Mouse (Mus musculus) c-Kit-negative CD71-positive TER-119-positive erythroid progenitor cells, embryonic 14.5 days (primary cell): ENCODE measurements around the gene Zfp217.
"Not testable (repeated sequence)": the region's sequence is repeated elsewhere in the genome, so short reads cannot be mapped to it uniquely, and the experiment has no call there.

Experiments
- DNase-seq: peaks from one replicate; pipeline ENCODE4 v3.0.0-alpha.2; 2013; ENCODE audit warnings: low read depth, low spot score

The Zfp217 gene

GRCm38 (mm10) chr2:170147661-170148153, at the start of gene Zfp217:
Gene Zfp217 (minus strand): TSS chr2:170148103.
- DNase-seq: no peak

- no peak for DNase-seq
Observed at GRCm38 (mm10) chr2:170195542-170196089, 47.7 kb upstream of the Zfp217 start.

GRCm38 (mm10) chr2:170194845-170195244, 46.9 kb upstream of the Zfp217 start:
- no peak for DNase-seq

- DNase-seq: no peak
Observed at GRCm38 (mm10) chr2:170193850-170194249, 45.9 kb upstream of the Zfp217 start.

GRCm38 (mm10) chr2:170193211-170193610, 45.3 kb upstream of the Zfp217 start:
- DNase-seq: no peak

- no peak for DNase-seq
Observed at GRCm38 (mm10) chr2:170192731-170193149, 44.8 kb upstream of the Zfp217 start.

- no peak for DNase-seq
Observed at GRCm38 (mm10) chr2:170188721-170189120, 40.8 kb upstream of the Zfp217 start.

- no peak for DNase-seq
Observed at GRCm38 (mm10) chr2:170185137-170185837, 37.4 kb upstream of the Zfp217 start.

- no peak for DNase-seq
Observed at GRCm38 (mm10) chr2:170184175-170184983, 36.5 kb upstream of the Zfp217 start.

- DNase-seq: no peak
Observed at GRCm38 (mm10) chr2:170183851-170184174, 35.9 kb upstream of the Zfp217 start.

- no peak for DNase-seq
Observed at GRCm38 (mm10) chr2:170181862-170182261, 34.0 kb upstream of the Zfp217 start.

- DNase-seq: not testable (repeated sequence)
Observed at GRCm38 (mm10) chr2:170180769-170181168, 32.9 kb upstream of the Zfp217 start.

GRCm38 (mm10) chr2:170179317-170179716, 31.4 kb upstream of the Zfp217 start:
- no peak for DNase-seq

GRCm38 (mm10) chr2:170177323-170177722, 29.4 kb upstream of the Zfp217 start:
- no peak for DNase-seq

- DNase-seq: no peak
Observed at GRCm38 (mm10) chr2:170176284-170176926, 28.5 kb upstream of the Zfp217 start.

- no peak for DNase-seq
Observed at GRCm38 (mm10) chr2:170175661-170176150, 27.8 kb upstream of the Zfp217 start.

GRCm38 (mm10) chr2:170175190-170175589, 27.3 kb upstream of the Zfp217 start:
- DNase-seq: no peak

GRCm38 (mm10) chr2:170169062-170169461, 21.2 kb upstream of the Zfp217 start:
- DNase-seq: no peak

- no peak for DNase-seq
Observed at GRCm38 (mm10) chr2:170165649-170166048, 17.7 kb upstream of the Zfp217 start.

GRCm38 (mm10) chr2:170163671-170164462, 16.0 kb upstream of the Zfp217 start:
- DNase-seq: no peak
